In genomic region chr10:84387338-84387737, GRCm38 (mm10) we compare ENCODE assay signal across 8 mouse cellular contexts. TPM values are rescaled to one million over a fixed set of nuclear protein-coding genes. Genes with fewer than 3 reads are reported as not detected.
DNase-seq lines count a peak whose midpoint lies in the region; ATAC-seq lines count a peak whose summit lies in the region.

No protein-coding gene starts in this region.

- no peaks in the 10 kb centered on the region for H3K9me3 ChIP-seq in kidney, embryonic 14.5 days (ENCODE audit: control insufficient read depth, low read length)
- no peaks in the 10 kb centered on the region for H3K9me3 ChIP-seq in forebrain, embryonic 12.5 days
- H3K9me3 ChIP-seq in limb, embryonic 11.5 days (ENCODE audit: control insufficient read depth, low read length): no peaks in the 10 kb centered on the region

- intact Hi-C loops in gastrocnemius, postnatal 36 days (cut with DNase I): no loop called here

- no peak overlapping the region for H3K4me2 ChIP-seq in kidney, embryonic 14.5 days (replicated peaks; ENCODE audit: low read depth, low read length)
- H3K4me2 ChIP-seq in forebrain, embryonic 12.5 days: no peak overlapping the region
- no peak overlapping the region for H3K4me2 ChIP-seq in limb, embryonic 11.5 days (ENCODE audit: low read depth, severe bottlenecking)

- 25% methylated on average over 4 of the region's 4 CpGs for WGBS in kidney, embryonic 14.5 days
- WGBS in forebrain, embryonic 12.5 days: 48% methylated on average over 4 of the region's 4 CpGs
- WGBS in limb, embryonic 11.5 days: 20% methylated on average over 4 of the region's 4 CpGs

- DNase-seq in kidney, adult 11 months: no peak
- peak; percentile 76 for DNase-seq in brain, adult 2 months (ENCODE audit: low read depth, low spot score)
- peak; percentile 35 for DNase-seq in limb, embryonic 11.5 days (ENCODE audit: low spot score)
- no peak for DNase-seq in thymus, postnatal 36 days
- DNase-seq in gastrocnemius, postnatal 36 days: no peak
- DNase-seq in layer of hippocampus, postnatal 10 days (ENCODE audit: low spot score in 2 of 2): no peak

- ATAC-seq in kidney, embryonic 14.5 days (ENCODE audit: low FRiP score, low TSS enrichment): no peak
- ATAC-seq in forebrain, embryonic 12.5 days (ENCODE audit: low FRiP score): no peak
- ATAC-seq in limb, embryonic 11.5 days (ENCODE audit: insufficient number of reproducible peaks, low FRiP score, low TSS enrichment, low read depth): no peak

- H3K27me3 ChIP-seq in kidney, embryonic 14.5 days (ENCODE audit: control insufficient read depth, insufficient read depth, low read length): no peaks in the 10 kb centered on the region
- H3K27me3 ChIP-seq in forebrain, embryonic 12.5 days: no peaks in the 10 kb centered on the region
- H3K27me3 ChIP-seq in limb, embryonic 11.5 days (ENCODE audit: control insufficient read depth, insufficient read depth, low read length): no peaks in the 10 kb centered on the region

- peaks cover 49% of the 10 kb centered on the region for H3K4me1 ChIP-seq in kidney, embryonic 14.5 days (ENCODE audit: control insufficient read depth, insufficient read depth, low read length)
- peaks cover 82% of the 10 kb centered on the region for H3K4me1 ChIP-seq in forebrain, embryonic 12.5 days
- H3K4me1 ChIP-seq in limb, embryonic 11.5 days (ENCODE audit: control insufficient read depth, insufficient read depth, low read length): peaks cover 40% of the 10 kb centered on the region

- peak overlapping the region; percentile 2; the same call in 1 of the 2 replicates for H3K9ac ChIP-seq in kidney, embryonic 14.5 days (ENCODE audit: low read depth, low read length)
- no peak overlapping the region for H3K9ac ChIP-seq in forebrain, embryonic 12.5 days
- no peak overlapping the region for H3K9ac ChIP-seq in limb, embryonic 11.5 days (ENCODE audit: low read length)

- peak overlapping the region; percentile 47; the same call in 1 of the 2 replicates for H3K27ac ChIP-seq in kidney, embryonic 14.5 days (ENCODE audit: low read depth, low read length)
- peak overlapping the region; percentile 74 for H3K27ac ChIP-seq in forebrain, embryonic 12.5 days
- no peak overlapping the region for H3K27ac ChIP-seq in limb, embryonic 11.5 days (replicated peaks; ENCODE audit: low read depth, low read length)

- no peaks in the 10 kb centered on the region for H3K36me3 ChIP-seq in kidney, embryonic 14.5 days (ENCODE audit: control insufficient read depth, insufficient read depth, low read length)
- H3K36me3 ChIP-seq in forebrain, embryonic 12.5 days (replicated peaks): 0 out of 2 replicates have a peak, but pooled peaks cover 8% of the 10 kb centered on the region
- H3K36me3 ChIP-seq in limb, embryonic 11.5 days (ENCODE audit: control insufficient read depth, insufficient read depth, low read length): no peaks in the 10 kb centered on the region

- H3K4me3 ChIP-seq in kidney, embryonic 14.5 days (ENCODE audit: low read length): no peak overlapping the region
- H3K4me3 ChIP-seq in forebrain, embryonic 12.5 days (replicated peaks): no peak overlapping the region
- no peak overlapping the region for H3K4me3 ChIP-seq in limb, embryonic 11.5 days (ENCODE audit: low read depth, low read length)

RNA-seq across cellular contexts. Expression of gene Nuak1, which starts 53.1 kb away (rescaled TPM):
- 3.0 and 4.1 TPM in 2 replicates for polyA plus RNA-seq in kidney, embryonic 14.5 days (2014; fragmentation: Nextera tagmentation; extraction: Ambion mirVana)
- polyA plus RNA-seq in forebrain, embryonic 12.5 days (2016; fragmentation: Nextera tagmentation; extraction: Ambion mirVana): 4.4 and 5.3 TPM in 2 replicates
- 1.9 and 2.0 TPM in 2 replicates for polyA plus RNA-seq in limb, embryonic 11.5 days (2014; fragmentation: Nextera tagmentation; extraction: Ambion mirVana)
- total RNA-seq in gastrocnemius, postnatal 36 days (2021): 10 to 100 TPM; 13.5 to 18.9 TPM
- total RNA-seq in layer of hippocampus, postnatal 10 days (2021): 10 to 100 TPM; 45.2 to 54.6 TPM

Comparison
In these comparisons a context has a peak if more than half of its experiments do, and no peak if none do; other contexts are left out.
1. DNase-seq: peak in brain, adult 2 months (single experiment) and limb, embryonic 11.5 days (single experiment); none in kidney, adult 11 months (single experiment), thymus, postnatal 36 days (0 of 2), gastrocnemius, postnatal 36 days (0 of 2) and layer of hippocampus, postnatal 10 days (0 of 2).